Mouse (Mus musculus): ENCODE data around the gene Spns2. TPM values are rescaled to one million over a fixed set of nuclear protein-coding genes. Genes with fewer than 3 reads are reported as not detected.

Spns2 gene
- 1.4 to 3.2 TPM (median 1.4 TPM) in 3 replicates for total RNA-seq (2017)

- ATAC-seq (replicated peaks; ENCODE audit: insufficient number of reproducible peaks, low FRiP score, low TSS enrichment, poor library complexity, severe bottlenecking): peak; percentile 29; the same call in 1 of the 2 replicates
These were observed at the start of gene Spns2 for GRCm38 (mm10) chr11:72489881-72490301. Spns2 (minus strand) TSS chr11:72489904.

- ATAC-seq (replicated peaks; ENCODE audit: insufficient number of reproducible peaks, low FRiP score, low TSS enrichment, poor library complexity, severe bottlenecking): no peak
These were observed 49.1 kb upstream of the Spns2 start for GRCm38 (mm10) chr11:72538811-72539210.

DNA sequence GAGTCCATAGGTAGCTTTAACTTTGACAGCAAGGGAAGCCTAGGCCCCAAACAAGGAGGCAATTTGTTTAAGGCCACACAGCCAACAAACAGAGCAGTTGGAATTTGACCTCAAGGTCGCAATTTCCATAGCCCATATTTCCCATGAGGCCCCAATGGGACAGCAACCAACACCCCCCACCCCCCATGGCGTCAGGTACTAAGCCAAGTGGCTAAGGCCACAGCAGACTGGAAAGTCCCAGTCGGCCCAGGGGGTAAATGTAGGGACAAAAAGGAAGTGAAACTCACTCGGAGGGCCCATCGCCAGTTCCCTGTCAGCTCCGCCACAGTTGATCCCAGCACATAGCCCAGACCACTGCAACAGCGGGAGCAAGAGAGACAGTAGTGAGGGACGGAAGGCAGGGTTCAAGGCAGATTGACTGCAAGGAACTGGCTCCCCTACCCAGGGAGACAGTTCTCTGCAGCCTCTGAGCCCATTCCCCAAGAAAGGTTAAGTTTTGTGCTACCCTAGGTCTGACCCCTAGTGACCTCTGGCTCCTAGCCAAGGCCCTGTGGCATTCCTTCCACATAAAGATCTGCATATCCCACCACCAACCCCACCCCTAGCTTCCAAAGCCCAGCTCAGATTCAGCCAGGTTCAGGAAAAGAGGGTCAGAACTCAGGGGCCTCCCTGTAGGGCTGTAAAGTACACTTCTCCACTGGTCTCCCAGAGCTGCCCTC lies 48.5 kb upstream of the Spns2 start:
- peak; percentile 89 for ATAC-seq (replicated peaks; ENCODE audit: insufficient number of reproducible peaks, low FRiP score, low TSS enrichment, poor library complexity, severe bottlenecking)

DNA sequence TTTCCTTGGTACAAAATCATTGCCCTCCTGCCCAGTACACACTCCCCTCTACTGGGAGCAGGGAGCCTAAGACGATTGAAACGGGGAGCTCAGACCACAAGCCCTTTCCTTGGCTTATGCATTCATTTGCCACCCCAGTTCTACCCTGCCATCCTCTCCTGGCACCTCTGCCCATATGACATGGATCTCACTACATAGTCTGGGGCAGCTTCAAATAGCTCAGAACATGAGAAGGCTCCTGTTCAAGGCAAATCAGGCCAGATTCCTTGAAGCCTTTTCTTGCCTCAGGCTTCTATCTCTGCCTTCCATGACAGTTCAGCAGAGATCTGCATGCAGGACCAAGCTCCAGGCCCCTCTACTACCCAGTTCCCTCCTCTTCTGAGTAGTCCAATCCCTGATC lies 47.8 kb upstream of the Spns2 start:
- ATAC-seq (replicated peaks; ENCODE audit: insufficient number of reproducible peaks, low FRiP score, low TSS enrichment, poor library complexity, severe bottlenecking): no peak

DNA sequence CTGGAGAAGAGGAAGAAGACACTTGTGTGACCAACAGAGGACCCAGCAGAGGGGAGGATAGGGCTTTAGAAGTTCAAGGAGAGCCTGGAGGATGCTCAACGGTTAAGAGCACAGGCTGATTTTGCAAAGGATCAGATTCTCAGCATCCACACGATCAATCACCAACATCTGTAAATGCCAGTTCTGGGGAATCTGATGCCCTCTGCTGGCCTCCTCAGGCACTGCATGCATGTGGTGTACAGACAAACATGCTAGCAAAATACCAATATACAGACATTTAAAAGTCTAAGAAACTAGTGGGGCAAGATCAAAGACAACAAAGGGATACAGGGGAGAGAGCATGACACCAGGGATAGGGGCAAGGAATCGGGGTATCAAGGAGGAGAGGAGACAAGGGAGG lies 45.8 kb upstream of the Spns2 start:
- ATAC-seq (replicated peaks; ENCODE audit: insufficient number of reproducible peaks, low FRiP score, low TSS enrichment, poor library complexity, severe bottlenecking): no peak

DNA sequence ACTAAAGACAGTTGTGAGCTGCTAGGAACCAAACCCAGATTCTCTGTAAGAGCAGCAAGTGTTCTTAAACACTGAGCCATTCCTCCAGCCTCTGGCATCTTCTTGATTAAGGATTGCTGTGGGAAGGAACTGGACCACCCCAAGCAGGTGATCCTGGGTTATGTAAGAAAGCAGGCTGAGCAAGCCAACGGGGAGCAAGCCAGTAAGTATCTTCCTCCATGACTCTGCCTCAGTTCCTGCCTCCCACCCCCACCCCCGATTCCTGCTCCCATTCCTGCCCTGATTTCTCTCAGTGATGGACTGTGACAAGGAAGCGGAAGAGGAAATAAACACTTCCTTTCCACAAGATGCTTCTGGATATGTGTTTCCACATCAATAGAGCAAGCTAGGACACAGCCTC lies 43.2 kb upstream of the Spns2 start:
- ATAC-seq (replicated peaks; ENCODE audit: insufficient number of reproducible peaks, low FRiP score, low TSS enrichment, poor library complexity, severe bottlenecking): no peak

GRCm38 (mm10) chr11:72531632-72532031 lies 41.9 kb upstream of the Spns2 start:
- ATAC-seq (replicated peaks; ENCODE audit: insufficient number of reproducible peaks, low FRiP score, low TSS enrichment, poor library complexity, severe bottlenecking): no peak

- ATAC-seq (replicated peaks; ENCODE audit: insufficient number of reproducible peaks, low FRiP score, low TSS enrichment, poor library complexity, severe bottlenecking): no peak
These were observed 41.4 kb upstream of the Spns2 start for GRCm38 (mm10) chr11:72531144-72531543.

GRCm38 (mm10) chr11:72526190-72526589 lies 36.5 kb upstream of the Spns2 start:
- no peak for ATAC-seq (replicated peaks; ENCODE audit: insufficient number of reproducible peaks, low FRiP score, low TSS enrichment, poor library complexity, severe bottlenecking)

- no peak for ATAC-seq (replicated peaks; ENCODE audit: insufficient number of reproducible peaks, low FRiP score, low TSS enrichment, poor library complexity, severe bottlenecking)
These were observed 34.0 kb upstream of the Spns2 start for GRCm38 (mm10) chr11:72523711-72524110.

DNA sequence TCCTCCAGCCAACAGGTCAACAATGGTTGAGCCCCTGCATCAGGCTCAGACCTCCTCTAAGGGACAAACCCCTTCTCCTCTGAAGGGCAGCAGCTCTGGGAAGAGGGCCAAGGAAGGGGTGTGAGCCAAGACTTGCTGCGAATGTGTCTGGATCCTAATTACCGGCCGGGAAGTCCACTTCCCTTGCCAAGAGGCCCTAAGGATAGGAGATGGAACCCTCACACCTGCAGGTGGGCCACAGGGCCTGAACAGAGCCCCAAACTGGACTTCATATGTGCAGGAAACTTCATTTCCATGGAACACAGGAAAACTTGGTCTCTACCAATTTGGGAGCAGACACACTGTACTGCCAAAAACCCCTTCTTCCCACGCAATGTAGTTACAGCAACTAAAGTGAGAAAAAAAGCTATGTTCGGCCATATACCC lies 32.9 kb upstream of the Spns2 start:
- ATAC-seq (replicated peaks; ENCODE audit: insufficient number of reproducible peaks, low FRiP score, low TSS enrichment, poor library complexity, severe bottlenecking): no peak

GRCm38 (mm10) chr11:72521598-72522541 lies 32.2 kb upstream of the Spns2 start:
- ATAC-seq (replicated peaks; ENCODE audit: insufficient number of reproducible peaks, low FRiP score, low TSS enrichment, poor library complexity, severe bottlenecking): no peak

GRCm38 (mm10) chr11:72519895-72520294 lies 30.2 kb upstream of the Spns2 start:
- ATAC-seq (replicated peaks; ENCODE audit: insufficient number of reproducible peaks, low FRiP score, low TSS enrichment, poor library complexity, severe bottlenecking): no peak

GRCm38 (mm10) chr11:72519189-72519588 lies 29.5 kb upstream of the Spns2 start:
- ATAC-seq (replicated peaks; ENCODE audit: insufficient number of reproducible peaks, low FRiP score, low TSS enrichment, poor library complexity, severe bottlenecking): 0 out of 2 replicates have a peak, but pooled peaks have one; percentile 41

GRCm38 (mm10) chr11:72518449-72518848 lies 28.7 kb upstream of the Spns2 start:
- ATAC-seq (replicated peaks; ENCODE audit: insufficient number of reproducible peaks, low FRiP score, low TSS enrichment, poor library complexity, severe bottlenecking): peak; percentile 53

DNA sequence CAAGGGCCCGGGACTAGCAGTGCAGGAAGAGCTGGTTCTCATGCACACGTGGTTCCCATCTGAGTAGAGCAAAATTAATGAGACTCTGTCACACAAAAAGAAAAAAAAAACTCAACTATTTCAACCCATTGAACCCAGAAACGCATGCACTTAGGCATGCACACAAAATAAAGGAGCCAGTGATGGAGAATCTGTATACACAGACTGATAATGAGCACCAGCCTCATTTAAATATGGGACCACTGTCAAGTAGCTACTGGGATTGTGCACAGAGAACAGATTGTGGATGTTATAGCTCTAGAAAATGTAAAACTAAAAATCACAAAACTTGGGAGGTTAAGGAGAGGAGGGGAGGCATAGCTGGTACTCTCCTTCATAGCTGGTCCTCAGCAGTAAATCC lies 25.3 kb upstream of the Spns2 start:
- ATAC-seq (replicated peaks; ENCODE audit: insufficient number of reproducible peaks, low FRiP score, low TSS enrichment, poor library complexity, severe bottlenecking): no peak

DNA sequence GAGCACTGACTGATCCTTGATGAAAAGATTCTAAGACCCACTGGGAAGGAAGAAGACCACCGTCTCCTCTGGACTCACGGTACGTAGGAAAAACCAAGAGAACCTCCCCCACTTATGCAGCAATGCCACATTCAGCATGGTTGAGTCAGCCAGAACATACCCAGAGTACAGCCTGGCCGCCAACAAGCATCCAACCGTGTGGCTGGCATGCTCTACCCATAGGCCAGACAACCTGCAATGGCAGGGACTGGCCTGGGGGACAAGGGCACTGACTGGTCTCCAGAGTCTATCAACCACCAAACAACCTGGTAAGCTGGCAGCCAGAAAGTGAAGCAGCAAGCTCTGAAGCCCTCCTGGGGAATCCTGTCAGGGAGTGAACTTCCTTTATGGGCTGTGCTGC lies 18.9 kb upstream of the Spns2 start:
- no peak for ATAC-seq (replicated peaks; ENCODE audit: insufficient number of reproducible peaks, low FRiP score, low TSS enrichment, poor library complexity, severe bottlenecking)

GRCm38 (mm10) chr11:72507651-72508050 lies 17.9 kb upstream of the Spns2 start:
- ATAC-seq (replicated peaks; ENCODE audit: insufficient number of reproducible peaks, low FRiP score, low TSS enrichment, poor library complexity, severe bottlenecking): no peak

DNA sequence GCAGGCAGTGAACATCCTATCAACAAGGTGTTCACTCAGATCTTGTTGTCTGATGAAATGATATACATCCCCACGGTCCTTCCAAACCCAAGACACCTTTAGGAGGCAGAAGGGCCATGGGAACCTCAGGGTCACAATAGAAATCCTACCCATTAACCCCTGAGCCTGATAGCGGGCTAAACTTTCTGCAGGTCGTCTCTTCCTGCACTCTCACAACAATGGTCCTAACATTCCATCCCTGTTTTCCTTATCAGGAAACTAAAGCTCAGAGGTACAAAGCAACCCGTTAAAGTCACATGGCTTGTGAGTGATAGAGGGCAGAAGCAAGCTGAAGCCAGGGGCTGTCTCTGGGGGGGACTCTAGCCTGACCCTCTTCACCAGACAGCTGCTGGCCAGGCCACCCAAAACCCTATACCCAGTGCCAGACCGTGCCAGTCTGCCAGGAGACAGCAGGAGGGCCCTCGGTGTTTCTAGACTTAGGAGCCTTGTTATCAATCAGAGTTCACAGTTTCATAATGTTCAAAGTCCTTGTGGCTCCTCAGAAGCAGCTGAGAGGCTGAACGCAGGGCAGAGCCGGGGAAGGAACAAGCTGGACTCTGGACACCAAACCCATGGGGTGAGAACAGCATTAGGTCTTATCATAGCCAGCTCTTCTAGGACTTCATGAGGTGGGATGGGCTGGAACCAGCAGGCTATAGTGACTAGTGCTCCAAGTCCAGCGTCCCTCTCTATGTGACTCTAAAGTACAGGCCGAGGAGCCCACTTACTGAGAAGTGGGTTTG lies 14.5 kb upstream of the Spns2 start:
- no peak for ATAC-seq (replicated peaks; ENCODE audit: insufficient number of reproducible peaks, low FRiP score, low TSS enrichment, poor library complexity, severe bottlenecking)
